Mouse (Mus musculus): ENCODE data around the gene Steap1. TPM values are rescaled to one million over a fixed set of nuclear protein-coding genes. Genes with fewer than 3 reads are reported as not detected.

Gene Steap1
- total and polyA plus RNA-seq, 2 experiments from 2014 or later = 0.11 to 0.70 TPM

GRCm38 (mm10) chr5:5734445-5734844 lies 14.7 kb downstream of the Steap1 start:
- H3K4me2 ChIP-seq (ENCODE audit: low read depth, low read length) = no peak overlapping the region
- H3K27me3 ChIP-seq (ENCODE audit: control insufficient read depth, insufficient read depth, low read length) = no peaks in the 10 kb centered on the region
- H3K9me3 ChIP-seq (replicated peaks; ENCODE audit: control insufficient read depth, low read length) = no peaks in the 10 kb centered on the region
- DNase-seq (ENCODE audit: low spot score) = no peak
- H3K9ac ChIP-seq (replicated peaks; ENCODE audit: low read depth, low read length) = no peak overlapping the region
- H3K4me3 ChIP-seq (ENCODE audit: low read depth, low read length) = no peak overlapping the region
- 89% methylated on average over 9 of the region's 9 CpGs for WGBS
- no peaks in the 10 kb centered on the region for H3K4me1 ChIP-seq (ENCODE audit: control insufficient read depth, insufficient read depth)
- no peak for ATAC-seq (ENCODE audit: insufficient read depth, low read depth)
- no peaks in the 10 kb centered on the region for H3K36me3 ChIP-seq (replicated peaks; ENCODE audit: control insufficient read depth, insufficient read depth, low read length)
- no peak overlapping the region for H3K27ac ChIP-seq (ENCODE audit: low read depth)
- TF ChIP-seq CTCF (IDR thresholded peaks at IDR 0.05; ENCODE audit: low read depth) (no peak), EP300 (IDR thresholded peaks at IDR 0.05; ENCODE audit: low read depth) (no peak)

DNA sequence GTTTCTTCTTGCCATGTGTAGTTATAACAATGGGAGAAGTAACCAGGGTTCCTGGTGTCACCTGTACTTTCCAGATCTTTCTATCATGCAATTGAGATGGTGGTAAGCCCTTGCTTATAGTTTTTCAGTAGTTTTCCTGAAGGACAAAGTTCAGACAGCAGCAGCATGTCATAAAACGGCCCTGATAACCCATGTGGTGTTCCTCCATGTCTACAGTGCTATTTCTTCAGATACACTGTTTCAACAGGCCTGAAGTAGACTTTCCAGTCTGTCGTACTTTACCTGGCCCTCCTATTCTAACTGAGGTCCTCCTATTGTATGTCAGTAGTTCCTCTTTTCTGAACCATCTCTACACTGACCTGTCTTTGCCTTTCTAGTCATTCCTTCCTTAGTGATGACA lies 16.3 kb downstream of the Steap1 start:
- Histone ChIP-seq H3K4me1 (ENCODE audit: control insufficient read depth, insufficient read depth) (no peaks in the 10 kb centered on the region), H3K9ac (replicated peaks; ENCODE audit: low read depth, low read length) (no peak overlapping the region), H3K27me3 (ENCODE audit: control insufficient read depth, insufficient read depth, low read length) (no peaks in the 10 kb centered on the region), H3K36me3 (replicated peaks; ENCODE audit: control insufficient read depth, insufficient read depth, low read length) (no peaks in the 10 kb centered on the region), H3K4me2 (ENCODE audit: low read depth, low read length) (no peak overlapping the region), H3K27ac (ENCODE audit: low read depth) (no peak overlapping the region), H3K9me3 (replicated peaks; ENCODE audit: control insufficient read depth, low read length) (no peaks in the 10 kb centered on the region), H3K4me3 (ENCODE audit: low read depth, low read length) (no peak overlapping the region)
- WGBS = 50% methylated on average over 2 of the region's 2 CpGs
- no peak for DNase-seq (ENCODE audit: low spot score)
- TF ChIP-seq EP300 (IDR thresholded peaks at IDR 0.05; ENCODE audit: low read depth) (no peak), CTCF (IDR thresholded peaks at IDR 0.05; ENCODE audit: low read depth) (no peak)
- ATAC-seq (ENCODE audit: insufficient read depth, low read depth) = no peak

- ATAC-seq (ENCODE audit: insufficient read depth, low read depth) (no peak), DNase-seq (ENCODE audit: low spot score) (no peak)
- H3K9me3 ChIP-seq (replicated peaks; ENCODE audit: control insufficient read depth, low read length) = no peaks in the 10 kb centered on the region
- no peak overlapping the region for H3K27ac ChIP-seq (ENCODE audit: low read depth)
- H3K4me1 ChIP-seq (ENCODE audit: control insufficient read depth, insufficient read depth) = no peaks in the 10 kb centered on the region
- 81% methylated on average over 3 of the region's 3 CpGs for WGBS
- no peak overlapping the region for H3K4me2 ChIP-seq (ENCODE audit: low read depth, low read length)
- no peaks in the 10 kb centered on the region for H3K27me3 ChIP-seq (ENCODE audit: control insufficient read depth, insufficient read depth, low read length)
- H3K4me3 ChIP-seq (ENCODE audit: low read depth, low read length) = no peak overlapping the region
- TF ChIP-seq EP300 (IDR thresholded peaks at IDR 0.05; ENCODE audit: low read depth) (no peak), CTCF (IDR thresholded peaks at IDR 0.05; ENCODE audit: low read depth) (no peak)
- no peak overlapping the region for H3K9ac ChIP-seq (replicated peaks; ENCODE audit: low read depth, low read length)
- no peaks in the 10 kb centered on the region for H3K36me3 ChIP-seq (replicated peaks; ENCODE audit: control insufficient read depth, insufficient read depth, low read length)
Observed at GRCm38 (mm10) chr5:5732208-5732607, 16.9 kb downstream of the Steap1 start.

DNA sequence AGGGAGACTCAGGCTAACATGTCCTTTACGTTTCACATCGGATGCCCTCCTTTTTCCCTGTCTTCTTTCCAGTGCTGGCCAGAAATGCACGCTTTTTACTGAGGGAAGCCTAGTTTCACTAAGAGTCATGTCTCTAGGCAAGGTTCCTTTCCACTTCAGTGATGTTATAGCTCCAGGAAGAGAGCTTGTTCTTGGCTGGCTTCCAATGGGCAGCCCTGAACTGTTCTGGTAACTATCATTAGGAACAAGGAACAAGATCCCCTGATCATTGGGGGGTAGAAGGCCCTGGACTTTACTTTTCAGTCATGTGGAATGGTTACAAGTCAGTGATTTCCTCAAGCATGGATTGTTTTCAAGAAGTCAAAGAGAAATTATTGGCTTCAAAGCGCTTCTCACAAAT lies 19.2 kb downstream of the Steap1 start:
- Histone ChIP-seq H3K9me3 (replicated peaks; ENCODE audit: control insufficient read depth, low read length) (no peaks in the 10 kb centered on the region), H3K36me3 (replicated peaks; ENCODE audit: control insufficient read depth, insufficient read depth, low read length) (no peaks in the 10 kb centered on the region), H3K4me3 (ENCODE audit: low read depth, low read length) (no peak overlapping the region), H3K27ac (ENCODE audit: low read depth) (no peak overlapping the region), H3K27me3 (ENCODE audit: control insufficient read depth, insufficient read depth, low read length) (no peaks in the 10 kb centered on the region), H3K9ac (replicated peaks; ENCODE audit: low read depth, low read length) (no peak overlapping the region), H3K4me2 (ENCODE audit: low read depth, low read length) (no peak overlapping the region), H3K4me1 (ENCODE audit: control insufficient read depth, insufficient read depth) (no peaks in the 10 kb centered on the region)
- ATAC-seq (ENCODE audit: insufficient read depth, low read depth) (no peak), DNase-seq (ENCODE audit: low spot score) (no peak)
- WGBS = 81% methylated on average over 4 of the region's 4 CpGs
- no peak for TF ChIP-seq EP300 (IDR thresholded peaks at IDR 0.05; ENCODE audit: low read depth)

- no peak for ATAC-seq (ENCODE audit: insufficient read depth, low read depth)
- H3K4me2 ChIP-seq (ENCODE audit: low read depth, low read length) = no peak overlapping the region
- no peak overlapping the region for H3K9ac ChIP-seq (replicated peaks; ENCODE audit: low read depth, low read length)
- H3K36me3 ChIP-seq (replicated peaks; ENCODE audit: control insufficient read depth, insufficient read depth, low read length) = no peaks in the 10 kb centered on the region
- TF ChIP-seq CTCF (IDR thresholded peaks at IDR 0.05; ENCODE audit: low read depth) (no peak), EP300 (IDR thresholded peaks at IDR 0.05; ENCODE audit: low read depth) (no peak)
- H3K27ac ChIP-seq (ENCODE audit: low read depth) = no peak overlapping the region
- H3K9me3 ChIP-seq (replicated peaks; ENCODE audit: control insufficient read depth, low read length) = no peaks in the 10 kb centered on the region
- H3K27me3 ChIP-seq (ENCODE audit: control insufficient read depth, insufficient read depth, low read length) = no peaks in the 10 kb centered on the region
- 77% methylated on average over 7 of the region's 7 CpGs for WGBS
- H3K4me1 ChIP-seq (ENCODE audit: control insufficient read depth, insufficient read depth) = no peaks in the 10 kb centered on the region
- no peak for DNase-seq (ENCODE audit: low spot score)
- H3K4me3 ChIP-seq (ENCODE audit: low read depth, low read length) = no peak overlapping the region
Observed at GRCm38 (mm10) chr5:5722217-5722616, 26.9 kb downstream of the Steap1 start.

GRCm38 (mm10) chr5:5711032-5711431 lies 38.1 kb downstream of the Steap1 start:
- 52% methylated on average over 4 of the region's 4 CpGs for WGBS
- H3K27me3 ChIP-seq (ENCODE audit: control insufficient read depth, insufficient read depth, low read length) = no peaks in the 10 kb centered on the region
- ATAC-seq (ENCODE audit: insufficient read depth, low read depth) = no peak
- no peak for DNase-seq (ENCODE audit: low spot score)
- H3K9ac ChIP-seq (replicated peaks; ENCODE audit: low read depth, low read length) = no peak overlapping the region
- H3K4me2 ChIP-seq (ENCODE audit: low read depth, low read length) = no peak overlapping the region
- H3K36me3 ChIP-seq (replicated peaks; ENCODE audit: control insufficient read depth, insufficient read depth, low read length) = no peaks in the 10 kb centered on the region
- no peak overlapping the region for H3K4me3 ChIP-seq (ENCODE audit: low read depth, low read length)
- H3K27ac ChIP-seq (ENCODE audit: low read depth) = no peak overlapping the region
- H3K4me1 ChIP-seq (ENCODE audit: control insufficient read depth, insufficient read depth) = no peaks in the 10 kb centered on the region
- TF ChIP-seq CTCF (IDR thresholded peaks at IDR 0.05; ENCODE audit: low read depth) (no peak), EP300 (IDR thresholded peaks at IDR 0.05; ENCODE audit: low read depth) (no peak)
- H3K9me3 ChIP-seq (replicated peaks; ENCODE audit: control insufficient read depth, low read length) = no peaks in the 10 kb centered on the region

Measured in heart, postnatal 0 days (tissue).